Mouse (Mus musculus) ES-Bruce4 (cell line): ENCODE results near the gene Pbrm1. TPM values are rescaled to one million over a fixed set of nuclear protein-coding genes. Genes with fewer than 3 reads are reported as not detected.

Experiments
- H3K27ac ChIP-seq: 2 replicates; pipeline ENCODE4 v1.5.1; 2012; ENCODE audit warnings: low read length, inconsistent platforms; ENCODE audit not compliant: insufficient read depth
- H3K27me3 ChIP-seq: 2 replicates; pipeline ENCODE4 v1.6.1; 2012; ENCODE audit warnings: mild to moderate bottlenecking, low read length, inconsistent platforms; ENCODE audit not compliant: control insufficient read depth, poor library complexity, insufficient read depth, severe bottlenecking
- H3K36me3 ChIP-seq: 2 replicates; pipeline ENCODE4 v1.6.1; 2012; ENCODE audit warnings: inconsistent platforms, mild to moderate bottlenecking, low read length, moderate library complexity; ENCODE audit not compliant: control insufficient read depth, poor library complexity, insufficient read depth, severe bottlenecking
- H3K4me1 ChIP-seq: one replicate; pipeline ENCODE4 v1.8.1; 2011; ENCODE audit warnings: low read length; ENCODE audit not compliant: control insufficient read depth, insufficient read depth
- H3K4me3 ChIP-seq: 2 replicates; pipeline ENCODE4 v1.5.1; 2011; ENCODE audit warnings: low read depth, mild to moderate bottlenecking, low read length
- H3K9ac ChIP-seq: 2 replicates; pipeline ENCODE4 v1.6.1; 2012; ENCODE audit warnings: low read depth, mild to moderate bottlenecking, inconsistent platforms; ENCODE audit not compliant: poor library complexity, severe bottlenecking
- H3K9me3 ChIP-seq: replicated peaks from 2 replicates; pipeline ENCODE4 v1.6.1; 2012; ENCODE audit warnings: mild to moderate bottlenecking, low read length, inconsistent platforms; ENCODE audit not compliant: control insufficient read depth, poor library complexity, insufficient read depth, severe bottlenecking
- CTCF ChIP-seq: IDR thresholded peaks from one replicate; pipeline ENCODE4 v1.8.1; 2011; ENCODE audit warnings: low read depth, low read length
- EP300 ChIP-seq: IDR thresholded peaks from 2 replicates; pipeline ENCODE4 v1.6.1; 2011; ENCODE audit warnings: low read depth, low read length; ENCODE audit not compliant: insufficient read depth
- POLR2A ChIP-seq: IDR thresholded peaks from one replicate; pipeline ENCODE4 v1.8.1; 2011; ENCODE audit warnings: low read length; ENCODE audit not compliant: insufficient read depth
- polyA plus RNA-seq: library from polyadenylated mRNA; stranded (reverse); fragments of >200 nt; gene quantifications from 2 replicates; pipeline ENCODE4 v1.2.4, GENCODE M21; 2011; ENCODE audit warnings: low read depth; ENCODE audit not compliant: missing spikeins, insufficient read depth, insufficient read length

Gene Pbrm1
- polyA plus RNA-seq, 1 experiment, result 86.9 TPM

DNA sequence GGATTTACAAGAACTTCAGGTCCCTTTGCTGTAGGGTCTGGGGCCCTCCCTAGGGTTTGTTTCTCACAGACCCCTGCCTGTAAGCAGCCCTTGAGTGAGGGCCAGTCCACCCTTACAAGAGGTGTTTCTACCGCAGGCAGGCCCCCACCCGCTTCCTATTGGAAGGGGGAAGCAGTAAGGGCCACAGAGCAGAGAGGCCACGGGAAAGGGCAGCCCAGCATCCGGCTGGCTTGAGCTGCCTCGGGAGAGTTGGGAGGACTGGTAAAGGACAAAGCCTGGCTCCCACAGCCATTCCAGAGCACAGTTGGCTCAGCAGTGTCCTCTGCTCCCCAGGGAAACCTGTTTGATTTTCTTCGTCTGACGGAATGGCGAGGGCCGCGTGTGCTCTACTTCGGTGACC is 118.9 kb downstream of the Pbrm1 start:
- H3K36me3 ChIP-seq, result peaks cover 11% of the 10 kb centered on the region; the same call in 1 of the 2 replicates
- H3K27me3 ChIP-seq, result no peaks in the 10 kb centered on the region
- peak overlapping the region; percentile 9; the same call in 1 of the 2 replicates for H3K9ac ChIP-seq
- H3K27ac ChIP-seq, result no peak overlapping the region
- H3K4me3 ChIP-seq, result 0 out of 2 replicates have a peak overlapping the region, but pooled peaks have one; percentile 11
- TF ChIP-seq POLR2A, result no peak
- TF ChIP-seq CTCF, result no peak
- no peak for TF ChIP-seq EP300
- peaks cover 7% of the 10 kb centered on the region for H3K4me1 ChIP-seq
- H3K9me3 ChIP-seq, result no peaks in the 10 kb centered on the region

- H3K4me1 ChIP-seq, result peaks cover 7% of the 10 kb centered on the region
- H3K27ac ChIP-seq, result no peak overlapping the region
- no peaks in the 10 kb centered on the region for H3K9me3 ChIP-seq
- no peaks in the 10 kb centered on the region for H3K27me3 ChIP-seq
- 0 out of 2 replicates have a peak overlapping the region, but pooled peaks have one; percentile 9 for H3K9ac ChIP-seq
- H3K36me3 ChIP-seq, result peaks cover 11% of the 10 kb centered on the region; the same call in 1 of the 2 replicates
- TF ChIP-seq CTCF, result no peak
- TF ChIP-seq POLR2A, result no peak
- no peak for TF ChIP-seq EP300
- peak overlapping the region; percentile 24 for H3K4me3 ChIP-seq
Observed at GRCm38 (mm10) chr14:31138219-31138896, 119.4 kb downstream of the Pbrm1 start.

DNA sequence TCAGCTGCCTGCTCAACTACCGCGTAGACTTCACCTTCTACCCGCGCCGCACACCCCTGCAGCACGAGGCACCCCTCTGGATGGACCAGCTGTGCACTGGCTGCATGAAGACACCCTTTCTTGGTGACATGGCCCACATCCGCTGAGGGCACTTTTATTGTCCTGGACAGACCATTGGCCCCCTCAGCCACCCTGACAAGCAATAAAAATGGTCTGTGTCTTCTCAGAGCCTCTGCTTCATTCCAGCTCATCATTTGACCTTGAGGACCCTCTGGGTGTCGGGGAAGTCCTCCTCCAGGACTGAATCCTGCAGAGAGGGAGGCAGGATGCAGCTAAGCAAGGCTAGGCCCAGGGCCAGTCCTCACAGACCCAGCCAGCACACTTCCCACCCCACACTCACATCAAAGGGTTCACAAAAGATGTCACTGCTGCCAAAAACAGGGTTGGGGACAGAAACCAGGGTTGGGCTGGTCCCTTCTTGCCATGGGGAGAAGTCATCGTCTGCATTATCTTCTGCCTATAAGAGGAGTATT is 120.0 kb downstream of the Pbrm1 start:
- Histone ChIP-seq H3K36me3 (peaks cover 11% of the 10 kb centered on the region; the same call in 1 of the 2 replicates), H3K27me3 (no peaks in the 10 kb centered on the region), H3K9ac (no peak overlapping the region), H3K9me3 (no peaks in the 10 kb centered on the region), H3K27ac (no peak overlapping the region), H3K4me1 (peaks cover 7% of the 10 kb centered on the region), H3K4me3 (0 out of 2 replicates have a peak overlapping the region, but pooled peaks have one; percentile 10)
- TF ChIP-seq CTCF (no peak), POLR2A (no peak), EP300 (no peak)

GRCm38 (mm10) chr14:31139666-31140065 is 120.7 kb downstream of the Pbrm1 start:
- Histone ChIP-seq H3K27ac (no peak overlapping the region), H3K36me3 (peaks cover 11% of the 10 kb centered on the region; the same call in 1 of the 2 replicates), H3K4me1 (peaks cover 7% of the 10 kb centered on the region), H3K4me3 (no peak overlapping the region), H3K9ac (no peak overlapping the region), H3K27me3 (no peaks in the 10 kb centered on the region), H3K9me3 (no peaks in the 10 kb centered on the region)
- TF ChIP-seq CTCF (no peak), POLR2A (no peak), EP300 (no peak)

DNA sequence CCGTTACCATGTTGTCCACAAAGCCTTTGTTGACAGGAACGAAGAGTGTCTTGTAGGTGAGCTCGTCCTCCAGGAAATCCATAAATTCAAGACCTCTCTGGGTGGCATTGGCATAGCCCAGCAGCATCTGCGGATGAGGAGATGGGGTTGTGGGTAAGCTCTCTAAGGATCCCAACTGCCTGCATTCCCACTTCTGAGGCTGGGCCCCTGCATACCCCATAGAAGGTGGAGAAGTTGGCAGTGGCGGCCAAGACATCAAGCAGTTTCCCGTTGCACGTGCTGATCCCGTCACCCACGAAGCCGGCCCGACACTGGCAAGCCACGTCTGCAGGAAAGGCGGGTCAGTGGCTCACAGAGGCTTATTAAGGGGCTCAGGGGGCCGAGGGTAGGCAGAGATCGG is 121.2 kb downstream of the Pbrm1 start:
- Histone ChIP-seq H3K9me3 (no peaks in the 10 kb centered on the region), H3K36me3 (peaks cover 11% of the 10 kb centered on the region; the same call in 1 of the 2 replicates), H3K9ac (no peak overlapping the region), H3K4me1 (peaks cover 7% of the 10 kb centered on the region), H3K27ac (no peak overlapping the region), H3K27me3 (no peaks in the 10 kb centered on the region), H3K4me3 (no peak overlapping the region)
- TF ChIP-seq EP300 (no peak), CTCF (no peak), POLR2A (no peak)

- H3K36me3 ChIP-seq, result peaks cover 6% of the 10 kb centered on the region; the same call in 1 of the 2 replicates
- peaks cover 7% of the 10 kb centered on the region for H3K4me1 ChIP-seq
- no peaks in the 10 kb centered on the region for H3K27me3 ChIP-seq
- H3K27ac ChIP-seq, result no peak overlapping the region
- no peak overlapping the region for H3K9ac ChIP-seq
- no peak overlapping the region for H3K4me3 ChIP-seq
- TF ChIP-seq CTCF, result no peak
- no peak for TF ChIP-seq POLR2A
- no peak for TF ChIP-seq EP300
- H3K9me3 ChIP-seq, result no peaks in the 10 kb centered on the region
Observed at GRCm38 (mm10) chr14:31141011-31141410, 122.1 kb downstream of the Pbrm1 start.
